Mouse (Mus musculus): ENCODE results near the gene Elavl2.

GRCm38 (mm10) chr4:91230439-91230863 is 170.1 kb downstream of the Elavl2 start:
- TF ChIP-seq POLR2A (IDR thresholded peaks at IDR 0.05; ENCODE audit: control insufficient read depth, extremely low read depth, insufficient read depth, low read length, poor library complexity) (no peak), CTCF (IDR thresholded peaks at IDR 0.05; ENCODE audit: borderline replicate concordance, control insufficient read depth, extremely low read depth, insufficient read depth, low read length, poor library complexity) (no peak)
